Mouse (Mus musculus): ENCODE measurements around the gene Oas1h. TPM values are rescaled to one million over a fixed set of nuclear protein-coding genes. Genes with fewer than 3 reads are reported as not detected.
"Not testable (repeated sequence)": the region's sequence is repeated elsewhere in the genome, so short reads cannot be mapped to it uniquely, and the experiment has no call there.

Oas1h gene
- polyA plus RNA-seq, 3 experiments from 2014 or later, result not detected

DNA sequence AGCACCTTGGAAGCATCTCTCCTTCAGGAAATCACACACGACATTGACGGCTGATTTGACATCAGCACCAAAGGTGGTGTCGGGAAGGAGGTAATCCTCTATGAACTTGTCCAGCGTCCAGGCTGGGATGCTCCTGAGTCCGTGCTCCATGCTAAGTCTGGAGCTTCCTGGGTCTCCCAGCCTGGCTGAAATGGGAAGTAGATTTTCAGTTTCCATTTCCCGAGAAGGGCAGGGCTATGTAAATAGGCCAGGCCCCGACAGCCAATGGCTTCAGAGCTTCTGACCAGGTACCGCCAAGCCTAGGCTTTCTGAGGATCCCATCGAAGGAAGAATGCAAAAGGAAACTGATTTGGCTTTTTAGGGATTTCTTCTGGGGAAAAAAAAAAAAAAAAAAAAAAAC, 26.2 kb downstream of the Oas1h start, which contains the start of gene Oas1g:
Gene Oas1g (minus strand): TSS at position 201 of the 400 bp plus-strand sequence.
- not testable (repeated sequence) for ATAC-seq

GRCm38 (mm10) chr5:120887831-120888230, 26.6 kb downstream of the Oas1h start:
- ATAC-seq, result no peak

- ATAC-seq, result not testable (repeated sequence)
Measured at GRCm38 (mm10) chr5:120888294-120888815, 27.1 kb downstream of the Oas1h start.

GRCm38 (mm10) chr5:120890026-120890425, 28.8 kb downstream of the Oas1h start:
- ATAC-seq, result no peak

- ATAC-seq, result no peak
Measured at GRCm38 (mm10) chr5:120890991-120891390, 29.8 kb downstream of the Oas1h start.

DNA sequence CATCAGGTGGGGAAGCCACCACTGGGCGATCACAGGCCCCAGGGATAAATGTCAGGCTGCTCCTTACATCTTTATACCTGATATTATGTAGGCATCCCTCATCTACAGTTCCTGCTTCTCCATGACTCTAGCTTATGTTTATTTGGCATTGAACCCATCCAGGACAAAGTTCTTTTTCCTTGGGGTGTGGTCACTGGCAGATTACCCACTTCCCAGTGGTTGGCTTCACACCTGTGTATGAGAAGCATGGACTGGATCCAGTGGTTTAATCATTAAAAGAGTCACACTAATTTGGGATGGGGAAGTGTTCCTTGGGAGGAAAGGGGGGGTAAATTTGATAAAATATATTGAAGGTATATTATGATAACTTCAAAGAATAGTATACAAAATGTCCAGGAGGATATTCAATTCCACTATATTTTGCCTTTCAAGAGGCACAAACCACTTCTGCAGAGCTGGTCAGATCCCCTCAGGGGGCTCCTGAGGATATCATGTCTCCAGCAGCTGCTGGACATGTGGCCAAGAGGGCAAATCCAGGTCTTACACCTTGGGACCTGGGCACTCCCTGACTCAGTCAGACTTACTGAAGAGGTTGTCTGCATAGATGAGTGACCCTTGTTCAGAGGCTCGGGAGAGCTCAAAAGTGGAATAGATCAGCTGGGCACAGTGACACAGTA, 30.5 kb downstream of the Oas1h start:
- ATAC-seq, result not testable (repeated sequence)

DNA sequence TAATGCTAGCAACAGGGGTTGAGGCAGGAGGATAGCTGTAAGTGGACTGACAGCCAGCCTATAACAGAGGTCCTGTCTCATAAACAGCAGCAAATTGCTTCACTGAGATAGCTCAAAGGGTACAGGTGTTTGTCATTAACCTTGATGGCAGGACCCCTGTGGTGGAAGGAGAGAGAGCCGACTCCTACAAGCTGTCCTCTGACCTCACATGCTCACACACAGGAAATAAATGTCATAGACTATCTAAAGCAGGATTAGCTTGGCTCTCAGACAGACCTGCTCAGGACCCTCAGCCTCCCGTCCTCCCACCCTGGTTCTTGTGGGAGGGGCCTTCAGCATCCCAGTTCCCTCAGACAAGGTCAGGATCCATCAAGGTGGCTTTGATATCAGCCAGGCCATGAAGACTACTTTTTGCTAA, 31.0 kb downstream of the Oas1h start:
- ATAC-seq, result no peak

- ATAC-seq, result not testable (repeated sequence)
Measured at GRCm38 (mm10) chr5:120893866-120894265, 32.6 kb downstream of the Oas1h start.

- ATAC-seq, result not testable (repeated sequence)
Measured at GRCm38 (mm10) chr5:120894692-120895091, 33.5 kb downstream of the Oas1h start.

DNA sequence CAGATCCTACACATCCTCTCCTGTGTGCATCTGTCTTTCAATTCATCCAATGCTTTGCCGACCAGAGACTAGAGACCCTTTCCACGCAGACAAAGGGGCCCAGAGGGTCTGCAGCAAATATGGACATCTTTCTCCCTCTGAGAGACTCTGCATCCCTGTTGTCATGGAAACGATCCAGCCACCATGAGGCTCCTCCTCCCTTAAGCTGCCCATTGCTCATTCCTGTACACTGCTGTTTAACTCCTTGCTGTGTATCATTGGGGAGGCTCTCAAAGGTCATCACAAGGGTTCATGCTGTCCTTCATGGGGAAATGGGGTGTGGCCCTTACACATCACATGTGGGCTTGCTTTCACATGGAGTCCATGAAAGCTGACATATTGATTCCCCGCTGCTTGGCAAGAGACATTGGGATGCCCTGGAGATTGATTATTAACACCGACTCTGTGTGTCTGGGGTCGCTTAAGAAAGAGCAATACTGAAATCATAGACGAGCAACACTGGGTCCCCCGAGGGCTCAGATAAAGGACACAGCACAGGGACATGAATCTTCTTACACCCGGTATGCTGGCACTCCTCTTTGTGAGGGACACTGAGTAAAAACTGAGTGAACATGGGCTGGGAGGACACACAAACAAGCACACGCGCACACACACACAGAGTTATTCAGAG, 34.1 kb downstream of the Oas1h start:
- no peak for ATAC-seq

GRCm38 (mm10) chr5:120898307-120898706, 37.1 kb downstream of the Oas1h start:
- no peak for ATAC-seq

DNA sequence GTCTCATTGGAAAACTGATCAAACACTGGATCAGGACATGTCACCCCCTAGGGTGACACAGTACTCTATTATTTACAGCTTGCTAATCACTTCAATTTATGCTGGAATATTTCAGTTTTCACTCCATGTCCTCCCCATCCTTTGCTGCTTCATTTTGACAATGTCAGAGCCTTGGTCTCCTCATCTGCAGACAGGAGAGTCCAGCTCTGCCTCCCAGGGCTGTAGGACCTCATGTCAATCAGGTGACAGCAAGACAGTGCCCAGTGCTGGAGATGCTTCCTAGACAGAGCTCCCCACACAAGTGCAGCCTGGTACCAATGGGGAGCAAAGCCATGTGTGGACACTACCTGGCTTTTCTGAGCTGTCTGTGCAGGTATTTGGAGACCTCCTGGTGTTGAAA, 37.5 kb downstream of the Oas1h start:
- no peak for ATAC-seq

GRCm38 (mm10) chr5:120900666-120901065, 39.4 kb downstream of the Oas1h start:
- ATAC-seq, result no peak

DNA sequence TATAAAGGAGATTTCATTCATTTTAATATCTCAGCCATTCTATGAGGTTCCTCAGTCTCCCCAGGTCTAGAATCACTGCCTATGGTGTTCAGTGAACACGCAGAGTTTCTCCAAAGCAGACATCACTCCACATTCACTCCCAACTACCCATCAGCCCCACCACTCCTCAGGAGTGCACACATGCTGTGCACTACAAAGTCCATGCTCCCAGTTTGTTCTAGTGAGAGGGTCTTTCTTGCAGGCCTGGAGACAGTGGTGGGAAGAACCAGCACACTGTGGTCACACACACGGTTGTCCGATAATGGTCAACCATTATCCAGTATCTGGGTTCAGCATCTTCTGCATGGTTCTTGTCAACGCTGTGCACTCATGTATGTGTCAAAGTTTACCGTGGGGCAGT, 40.8 kb downstream of the Oas1h start:
- ATAC-seq, result no peak

DNA sequence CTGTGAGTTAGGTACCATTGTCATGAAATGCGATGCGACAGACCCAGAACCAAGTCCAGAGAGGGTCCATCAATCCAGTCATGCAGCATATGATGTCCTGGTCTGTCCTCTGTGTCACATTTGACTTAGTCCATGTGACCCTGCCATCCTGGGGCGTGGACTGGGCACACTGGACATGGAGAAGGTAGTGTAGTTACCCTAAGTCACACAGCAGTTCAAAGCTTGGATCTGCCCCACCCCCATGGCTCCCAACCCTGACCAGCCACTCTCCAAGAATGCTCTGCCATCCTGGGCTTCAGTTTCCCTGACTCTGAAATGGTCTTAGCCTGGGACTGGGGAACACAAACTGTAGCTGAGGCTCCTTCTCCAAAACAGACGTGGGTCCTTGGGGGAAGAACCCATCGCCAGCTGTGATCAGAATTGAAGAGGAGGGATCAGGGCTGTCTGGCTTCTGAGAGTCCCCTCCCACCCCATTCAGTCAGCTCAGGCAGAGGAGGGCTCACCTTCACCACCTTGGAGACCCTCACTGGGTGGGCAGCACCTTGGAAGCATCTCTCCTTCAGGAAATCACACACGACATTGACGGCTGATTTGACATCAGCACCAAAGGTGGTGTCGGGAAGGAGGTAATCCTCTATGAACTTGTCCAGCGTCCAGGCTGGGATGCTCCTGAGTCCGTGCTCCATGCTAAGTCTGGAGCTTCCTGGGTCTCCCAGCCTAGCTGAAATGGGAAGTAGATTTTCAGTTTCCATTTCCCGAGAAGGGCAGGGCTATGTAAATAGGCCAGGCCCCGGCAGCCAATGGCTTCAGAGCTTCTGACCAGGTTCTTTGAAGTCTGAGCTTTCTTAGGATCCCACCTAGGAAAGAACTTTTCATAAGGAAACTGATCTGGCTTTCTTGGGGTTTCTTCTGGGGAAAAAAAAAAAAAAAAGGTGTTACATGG, 45.8 kb downstream of the Oas1h start, which contains the start of gene Oas1a:
Gene Oas1a (minus strand): TSS at position 731 of the 943 bp plus-strand sequence.
- peak; percentile 54 for ATAC-seq

DNA sequence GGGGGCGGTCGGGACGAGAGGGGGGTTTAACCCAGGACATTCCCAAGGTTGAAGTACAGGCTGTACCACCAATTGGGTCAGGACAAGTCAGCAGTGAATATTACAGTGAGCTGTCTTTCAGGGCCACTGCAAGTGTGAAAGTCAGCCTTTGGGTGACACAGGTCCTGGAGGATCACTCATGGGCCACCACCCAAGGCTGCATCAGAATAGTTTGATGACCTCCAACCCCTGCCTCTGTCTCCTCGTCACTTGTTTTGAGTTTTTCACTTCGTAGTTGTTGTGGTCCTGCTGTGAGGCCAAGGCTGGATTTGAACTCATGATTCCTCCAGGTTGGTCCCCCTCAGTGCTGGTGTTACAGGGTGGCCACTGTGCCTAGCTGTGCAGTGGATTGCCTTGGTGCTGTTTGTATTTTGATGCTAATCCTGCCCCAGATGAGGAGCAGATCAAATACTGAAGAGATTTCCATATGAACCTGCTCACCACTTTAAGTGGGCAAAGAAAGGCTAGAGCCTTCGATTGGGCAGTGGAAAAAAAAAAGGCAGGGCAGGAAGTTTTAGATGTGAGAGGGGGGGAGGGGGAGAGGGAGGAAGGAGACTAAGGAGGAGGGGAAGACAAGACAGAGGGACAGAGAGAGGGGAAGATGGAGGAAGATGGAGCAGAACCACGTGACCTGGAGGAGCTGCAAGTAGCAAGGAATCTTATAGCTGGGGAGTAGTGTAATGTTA, 47.1 kb downstream of the Oas1h start:
- no peak for ATAC-seq

- not testable (repeated sequence) for ATAC-seq
Measured at GRCm38 (mm10) chr5:120914204-120914603, 53.0 kb downstream of the Oas1h start, which contains the start of gene Oas1d. Gene Oas1d (plus strand): TSS chr5:120914536.

DNA sequence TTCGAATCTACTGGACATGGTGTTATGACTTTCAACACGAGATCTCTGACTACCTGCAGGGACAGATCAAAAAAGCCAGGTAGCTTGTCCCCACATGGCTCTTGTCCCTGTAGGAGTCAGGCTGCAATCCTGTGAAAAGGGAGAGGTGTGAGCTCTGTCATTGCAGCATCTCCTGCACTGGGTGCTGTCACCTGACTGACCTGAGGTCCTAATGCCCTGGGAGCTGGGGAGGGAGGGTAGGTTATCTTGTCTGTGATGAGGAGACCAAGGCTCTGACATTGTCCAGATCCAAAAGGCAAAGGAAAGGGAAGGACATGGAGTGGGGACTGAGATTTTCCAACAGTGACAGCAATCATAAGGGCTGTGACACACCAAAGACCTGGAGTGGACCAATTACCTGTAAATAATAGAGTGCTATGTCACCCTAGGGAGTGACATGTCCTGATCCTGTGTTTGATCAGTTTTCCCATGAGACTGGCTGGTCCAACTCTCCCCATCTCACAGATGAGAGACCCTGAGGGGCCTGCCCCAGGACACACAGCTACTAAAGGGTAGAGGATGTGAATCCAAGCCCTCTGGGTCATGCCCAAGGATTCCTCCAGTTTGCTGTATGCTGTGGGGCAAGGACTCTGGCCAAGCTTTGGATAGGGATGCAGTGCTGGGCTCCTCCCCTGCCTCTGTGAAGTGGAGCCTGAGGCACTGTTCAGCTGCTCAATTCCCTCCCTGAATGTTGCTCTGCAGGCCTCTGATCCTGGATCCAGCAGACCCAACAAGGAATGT, 58.1 kb downstream of the Oas1h start:
- ATAC-seq, result not testable (repeated sequence)

GRCm38 (mm10) chr5:120920296-120920695, 59.1 kb downstream of the Oas1h start:
- ATAC-seq, result no peak

Measured in inflammation-experienced regulatory T-cells, adult 6 months (primary cell).